Mouse (Mus musculus) liver, adult 2 months (tissue): ENCODE measurements around the gene Metrnl.

Experiments used
- CTCF ChIP-seq: fragments of 200-500 bp; IDR thresholded peaks from 2 replicates; pipeline ENCODE4 v1.5.1; 2011; ENCODE audit warnings: low read depth, low read length, control low read depth
- POLR2A ChIP-seq: fragments of 200-500 bp; IDR thresholded peaks from 2 replicates; pipeline ENCODE4 v1.6.1; 2011; ENCODE audit warnings: low read length, control low read depth; ENCODE audit not compliant: insufficient read depth; ENCODE audit errors: extremely low read depth

GRCm38 (mm10) chr11:121697271-121697670, 4.1 kb upstream of the Metrnl start:
- TF ChIP-seq CTCF (no peak), POLR2A (no peak)
